Mouse (Mus musculus): ENCODE measurements around the gene Ewsr1. TPM values are rescaled to one million over a fixed set of nuclear protein-coding genes. Genes with fewer than 3 reads are reported as not detected.

Ewsr1 gene
- polyA plus RNA-seq (2015; fragmentation: Nextera tagmentation; extraction: Ambion mirVana), result 185 and 196 TPM in 2 replicates

DNA sequence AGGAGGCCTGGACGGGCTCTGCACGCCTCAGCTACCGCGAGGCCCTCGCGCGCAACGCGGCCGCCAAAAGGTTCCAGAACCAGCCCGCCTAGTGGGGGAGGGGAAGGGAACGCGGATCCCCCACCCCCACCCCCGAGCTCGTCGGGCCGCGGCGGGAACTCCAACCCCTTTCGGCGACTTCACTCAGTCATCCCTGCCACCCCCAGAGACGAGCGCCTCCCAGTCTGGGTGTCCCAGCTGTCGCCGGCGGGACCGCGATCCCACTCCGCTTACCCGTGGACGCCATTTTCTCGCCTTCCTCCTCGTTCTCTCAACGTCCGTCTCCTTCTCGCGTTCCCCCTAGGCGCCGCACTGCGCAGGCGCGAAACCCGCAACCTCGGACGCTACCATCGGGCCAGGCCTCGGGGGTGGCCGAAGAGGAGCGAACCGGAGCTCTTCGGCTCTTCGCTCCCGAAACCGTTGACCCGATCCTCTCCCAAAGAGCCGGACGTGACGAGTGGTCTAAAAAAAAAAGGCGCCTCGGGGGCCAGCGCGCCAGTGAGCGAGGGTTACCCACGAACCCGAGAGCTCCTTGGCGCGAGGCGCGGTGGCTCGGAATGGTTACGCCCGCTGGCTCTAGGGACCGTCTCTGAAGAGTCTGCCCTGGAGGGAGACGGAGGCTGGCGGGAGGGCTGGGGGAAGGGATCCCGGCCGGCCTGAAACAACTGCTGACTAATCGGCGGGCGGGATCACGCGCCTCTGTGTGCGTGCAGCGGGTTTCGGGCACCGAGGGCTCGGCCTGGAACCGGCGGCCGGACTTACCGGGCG lies at the start of gene Ewsr1, which contains the start of gene Rhbdd3:
TSS of gene Ewsr1 (minus strand) at position 531 of the 807 bp plus-strand sequence.
TSS of gene Rhbdd3 (plus strand) at position 191 of the 807 bp plus-strand sequence.
- Histone ChIP-seq H3K4me3 (ENCODE audit: low read depth, low read length) (peak within 1 kb of the TSS; percentile 98), H3K4me2 (replicated peaks; ENCODE audit: low read depth) (peak within 1 kb of the TSS; percentile 81), H3K27me3 (replicated peaks; ENCODE audit: control insufficient read depth, insufficient read depth, low read length) (no peaks in the 10 kb centered on the region), H3K9ac (ENCODE audit: low read depth, low read length) (peak within 1 kb of the TSS; percentile 94), H3K9me3 (ENCODE audit: control insufficient read depth) (no peaks in the 10 kb centered on the region), H3K36me3 (ENCODE audit: control insufficient read depth, insufficient read depth) (peaks cover 7% of the 10 kb centered on the region; the same call in 1 of the 2 replicates), H3K27ac (ENCODE audit: low read depth, low read length) (peak within 1 kb of the TSS; percentile 95), H3K4me1 (replicated peaks; ENCODE audit: control insufficient read depth, insufficient read depth, low read length) (peaks cover 5% of the 10 kb centered on the region; the same call in 1 of the 2 replicates)
- TF ChIP-seq CTCF (IDR thresholded peaks at IDR 0.05; ENCODE audit: low read depth), result no peak
- under 1% methylated on average over 90 of the region's 92 CpGs for WGBS
- peak; percentile 93 for ATAC-seq

- Histone ChIP-seq H3K9ac (ENCODE audit: low read depth, low read length) (no peak overlapping the region), H3K9me3 (ENCODE audit: control insufficient read depth) (no peaks in the 10 kb centered on the region), H3K4me2 (replicated peaks; ENCODE audit: low read depth) (no peak overlapping the region), H3K27me3 (replicated peaks; ENCODE audit: control insufficient read depth, insufficient read depth, low read length) (no peaks in the 10 kb centered on the region), H3K36me3 (ENCODE audit: control insufficient read depth, insufficient read depth) (no peaks in the 10 kb centered on the region), H3K27ac (ENCODE audit: low read depth, low read length) (no peak overlapping the region), H3K4me1 (replicated peaks; ENCODE audit: control insufficient read depth, insufficient read depth, low read length) (peaks cover 19% of the 10 kb centered on the region), H3K4me3 (ENCODE audit: low read depth, low read length) (no peak overlapping the region)
- WGBS, result 57% methylated on average over 3 of the region's 3 CpGs
- ATAC-seq, result no peak
- TF ChIP-seq CTCF (IDR thresholded peaks at IDR 0.05; ENCODE audit: low read depth), result no peak
These were observed 46.5 kb upstream of the Ewsr1 start for GRCm38 (mm10) chr11:5145600-5145999.

DNA sequence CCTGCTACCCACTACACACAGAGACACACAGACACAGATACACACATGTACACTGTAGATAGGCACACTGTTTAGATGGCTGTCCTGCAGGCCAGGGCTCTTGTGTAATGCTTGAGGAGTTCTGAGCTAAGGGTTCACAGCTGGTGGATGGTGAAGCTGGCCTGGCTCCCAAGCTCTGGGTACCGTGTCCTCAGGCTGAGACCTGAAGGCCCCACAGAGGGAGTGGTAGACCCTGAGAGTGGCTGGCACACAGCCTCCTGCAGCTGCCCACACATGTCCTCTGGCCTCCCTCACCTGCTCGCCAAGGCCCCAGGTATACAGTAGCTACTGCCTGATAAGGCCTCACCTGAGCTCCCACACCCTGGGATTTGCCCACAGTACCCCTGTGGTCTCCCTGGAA lies 42.9 kb upstream of the Ewsr1 start:
- ATAC-seq, result no peak; the same call in 1 of the 2 replicates
- H3K9ac ChIP-seq (ENCODE audit: low read depth, low read length), result no peak overlapping the region
- no peak for TF ChIP-seq CTCF (IDR thresholded peaks at IDR 0.05; ENCODE audit: low read depth)
- 34% methylated on average over 2 of the region's 2 CpGs for WGBS
- H3K4me1 ChIP-seq (replicated peaks; ENCODE audit: control insufficient read depth, insufficient read depth, low read length), result 0 out of 2 replicates have a peak, but pooled peaks cover 5% of the 10 kb centered on the region
- no peaks in the 10 kb centered on the region; the same call in 1 of the 2 replicates for H3K36me3 ChIP-seq (ENCODE audit: control insufficient read depth, insufficient read depth)
- H3K27ac ChIP-seq (ENCODE audit: low read depth, low read length), result peak overlapping the region; percentile 46
- H3K4me3 ChIP-seq (ENCODE audit: low read depth, low read length), result no peak overlapping the region
- no peaks in the 10 kb centered on the region for H3K9me3 ChIP-seq (ENCODE audit: control insufficient read depth)
- no peaks in the 10 kb centered on the region for H3K27me3 ChIP-seq (replicated peaks; ENCODE audit: control insufficient read depth, insufficient read depth, low read length)
- no peak overlapping the region for H3K4me2 ChIP-seq (replicated peaks; ENCODE audit: low read depth)

DNA sequence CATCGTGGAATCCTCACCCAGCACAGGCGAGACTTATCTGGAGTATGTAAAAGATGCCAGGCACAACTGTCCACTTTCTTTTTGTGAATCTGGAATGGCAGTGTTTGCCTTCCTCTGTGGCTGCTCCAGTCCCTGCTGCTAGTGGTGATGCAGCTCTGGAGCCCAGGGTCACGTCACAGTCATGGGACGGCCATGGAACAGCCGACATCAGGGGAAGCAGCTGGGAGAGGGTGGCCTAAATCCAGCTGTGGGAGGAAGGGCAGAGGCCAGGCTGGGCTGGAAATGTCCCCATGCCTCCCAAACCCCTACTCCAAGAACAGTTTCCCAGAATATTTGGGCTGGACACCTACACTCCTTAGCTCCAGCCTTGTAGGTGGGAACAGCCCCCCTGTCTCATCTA lies 42.2 kb upstream of the Ewsr1 start:
- no peak overlapping the region for H3K9ac ChIP-seq (ENCODE audit: low read depth, low read length)
- TF ChIP-seq CTCF (IDR thresholded peaks at IDR 0.05; ENCODE audit: low read depth), result no peak
- H3K27ac ChIP-seq (ENCODE audit: low read depth, low read length), result no peak overlapping the region
- H3K4me1 ChIP-seq (replicated peaks; ENCODE audit: control insufficient read depth, insufficient read depth, low read length), result 0 out of 2 replicates have a peak, but pooled peaks cover 5% of the 10 kb centered on the region
- no peaks in the 10 kb centered on the region for H3K27me3 ChIP-seq (replicated peaks; ENCODE audit: control insufficient read depth, insufficient read depth, low read length)
- no peaks in the 10 kb centered on the region; the same call in 1 of the 2 replicates for H3K36me3 ChIP-seq (ENCODE audit: control insufficient read depth, insufficient read depth)
- H3K4me3 ChIP-seq (ENCODE audit: low read depth, low read length), result no peak overlapping the region
- no peak for ATAC-seq
- 46% methylated on average over 5 of the region's 5 CpGs for WGBS
- H3K4me2 ChIP-seq (replicated peaks; ENCODE audit: low read depth), result no peak overlapping the region
- H3K9me3 ChIP-seq (ENCODE audit: control insufficient read depth), result no peaks in the 10 kb centered on the region

DNA sequence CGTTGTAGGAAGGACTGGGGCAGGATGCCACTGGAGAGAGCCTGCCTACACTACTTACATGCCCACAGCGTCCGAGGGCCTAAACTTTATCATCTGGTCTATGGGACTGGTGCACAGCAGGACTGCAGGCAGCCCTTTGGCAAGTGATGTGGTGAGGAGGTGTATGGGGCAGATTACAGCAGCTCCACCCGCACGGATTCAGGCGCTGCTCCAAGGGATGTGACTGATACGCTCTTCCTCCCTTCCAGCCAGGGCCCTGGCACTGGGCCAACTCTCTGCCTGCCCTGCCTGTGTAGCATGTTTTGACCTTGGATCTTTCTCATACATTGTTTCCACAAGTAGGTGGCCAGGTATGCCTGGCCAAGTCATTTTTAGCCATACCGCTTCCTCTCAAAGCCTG lies 41.6 kb upstream of the Ewsr1 start:
- peak; percentile 45 for ATAC-seq
- Histone ChIP-seq H3K4me1 (replicated peaks; ENCODE audit: control insufficient read depth, insufficient read depth, low read length) (0 out of 2 replicates have a peak, but pooled peaks cover 5% of the 10 kb centered on the region), H3K27me3 (replicated peaks; ENCODE audit: control insufficient read depth, insufficient read depth, low read length) (no peaks in the 10 kb centered on the region), H3K27ac (ENCODE audit: low read depth, low read length) (no peak overlapping the region), H3K4me2 (replicated peaks; ENCODE audit: low read depth) (0 out of 2 replicates have a peak overlapping the region, but pooled peaks have one; percentile 13), H3K9ac (ENCODE audit: low read depth, low read length) (no peak overlapping the region), H3K36me3 (ENCODE audit: control insufficient read depth, insufficient read depth) (peaks cover 4% of the 10 kb centered on the region; the same call in 1 of the 2 replicates), H3K9me3 (ENCODE audit: control insufficient read depth) (no peaks in the 10 kb centered on the region), H3K4me3 (ENCODE audit: low read depth, low read length) (no peak overlapping the region)
- no peak for TF ChIP-seq CTCF (IDR thresholded peaks at IDR 0.05; ENCODE audit: low read depth)
- WGBS, result 20% methylated on average over 8 of the region's 8 CpGs

- Histone ChIP-seq H3K9me3 (ENCODE audit: control insufficient read depth) (no peaks in the 10 kb centered on the region), H3K4me2 (replicated peaks; ENCODE audit: low read depth) (no peak overlapping the region), H3K9ac (ENCODE audit: low read depth, low read length) (no peak overlapping the region), H3K27me3 (replicated peaks; ENCODE audit: control insufficient read depth, insufficient read depth, low read length) (no peaks in the 10 kb centered on the region), H3K36me3 (ENCODE audit: control insufficient read depth, insufficient read depth) (peaks cover 4% of the 10 kb centered on the region; the same call in 1 of the 2 replicates), H3K27ac (ENCODE audit: low read depth, low read length) (no peak overlapping the region), H3K4me1 (replicated peaks; ENCODE audit: control insufficient read depth, insufficient read depth, low read length) (0 out of 2 replicates have a peak, but pooled peaks cover under 1% of the 10 kb centered on the region), H3K4me3 (ENCODE audit: low read depth, low read length) (no peak overlapping the region)
- WGBS, result 59% methylated on average over 9 of the region's 9 CpGs
- TF ChIP-seq CTCF (IDR thresholded peaks at IDR 0.05; ENCODE audit: low read depth), result no peak
- no peak for ATAC-seq
These were observed 40.3 kb upstream of the Ewsr1 start for GRCm38 (mm10) chr11:5139372-5139771.
